Mouse (Mus musculus): ENCODE data around the gene Stk33. TPM values are rescaled to one million over a fixed set of nuclear protein-coding genes. Genes with fewer than 3 reads are reported as not detected.

The Stk33 gene
- polyA plus RNA-seq, 1 experiment from 2014 or later, result 0.42 TPM

GRCm38 (mm10) chr7:109275151-109275550 is 163.7 kb downstream of the Stk33 start:
- Histone ChIP-seq H3K4me3 (replicated peaks) (no peak overlapping the region), H3K4me1 (0 out of 2 replicates have a peak, but pooled peaks cover 6% of the 10 kb centered on the region), H3K9me3 (replicated peaks) (no peaks in the 10 kb centered on the region), H3K9ac (no peak overlapping the region), H3K4me2 (no peak overlapping the region), H3K27ac (no peak overlapping the region), H3K36me3 (no peaks in the 10 kb centered on the region), H3K27me3 (no peaks in the 10 kb centered on the region)
- WGBS, result 78% methylated on average over 3 of the region's 3 CpGs
- ATAC-seq (replicated peaks; ENCODE audit: low FRiP score), result no peak

GRCm38 (mm10) chr7:109274289-109274688 is 164.6 kb downstream of the Stk33 start:
- Histone ChIP-seq H3K36me3 (no peaks in the 10 kb centered on the region), H3K9me3 (replicated peaks) (no peaks in the 10 kb centered on the region), H3K4me2 (no peak overlapping the region), H3K9ac (no peak overlapping the region), H3K27me3 (no peaks in the 10 kb centered on the region), H3K4me3 (replicated peaks) (no peak overlapping the region), H3K4me1 (0 out of 2 replicates have a peak, but pooled peaks cover 6% of the 10 kb centered on the region), H3K27ac (no peak overlapping the region)
- ATAC-seq (replicated peaks; ENCODE audit: low FRiP score), result peak; percentile 49
- 28% methylated on average over 3 of the region's 3 CpGs for WGBS

- Histone ChIP-seq H3K27me3 (no peaks in the 10 kb centered on the region), H3K36me3 (no peaks in the 10 kb centered on the region), H3K9me3 (replicated peaks) (no peaks in the 10 kb centered on the region), H3K4me2 (no peak overlapping the region), H3K9ac (no peak overlapping the region), H3K27ac (no peak overlapping the region), H3K4me3 (replicated peaks) (no peak overlapping the region), H3K4me1 (0 out of 2 replicates have a peak, but pooled peaks cover 1% of the 10 kb centered on the region)
- 77% methylated on average over 4 of the region's 4 CpGs for WGBS
- ATAC-seq (replicated peaks; ENCODE audit: low FRiP score), result no peak
These were observed 169.8 kb downstream of the Stk33 start for GRCm38 (mm10) chr7:109269046-109269445.

- 50% methylated on average over 4 of the region's 4 CpGs for WGBS
- H3K4me2 ChIP-seq, result no peak overlapping the region
- H3K4me3 ChIP-seq (replicated peaks), result no peak overlapping the region
- H3K9ac ChIP-seq, result no peak overlapping the region
- no peaks in the 10 kb centered on the region for H3K36me3 ChIP-seq
- H3K4me1 ChIP-seq, result no peaks in the 10 kb centered on the region
- ATAC-seq (replicated peaks; ENCODE audit: low FRiP score), result no peak
- no peak overlapping the region for H3K27ac ChIP-seq
- no peaks in the 10 kb centered on the region for H3K27me3 ChIP-seq
- H3K9me3 ChIP-seq (replicated peaks), result no peaks in the 10 kb centered on the region
These were observed 171.5 kb downstream of the Stk33 start for GRCm38 (mm10) chr7:109267370-109267769.

DNA sequence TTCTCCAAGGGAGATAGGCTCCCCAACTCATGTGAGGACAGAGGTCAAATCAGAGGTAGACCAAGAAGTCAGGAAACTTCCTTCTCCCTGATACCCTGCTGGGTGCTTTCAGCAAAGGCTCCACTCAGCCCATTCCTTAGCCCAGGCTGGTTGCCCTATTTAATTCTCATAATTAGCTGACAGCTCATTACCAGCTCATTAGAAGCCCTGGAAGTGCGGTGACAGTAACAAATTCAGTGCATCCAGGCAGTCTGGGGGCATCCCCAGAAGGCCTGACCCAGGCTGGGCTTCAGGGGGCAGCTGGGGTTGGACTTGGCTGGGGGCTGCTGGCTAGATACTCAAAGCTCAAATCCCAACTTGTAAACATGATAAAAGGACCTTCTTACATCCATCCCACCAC is 172.7 kb downstream of the Stk33 start:
- Histone ChIP-seq H3K4me2 (no peak overlapping the region), H3K4me1 (no peaks in the 10 kb centered on the region), H3K27ac (no peak overlapping the region), H3K36me3 (no peaks in the 10 kb centered on the region), H3K4me3 (replicated peaks) (no peak overlapping the region), H3K27me3 (no peaks in the 10 kb centered on the region), H3K9me3 (replicated peaks) (no peaks in the 10 kb centered on the region), H3K9ac (no peak overlapping the region)
- no peak for ATAC-seq (replicated peaks; ENCODE audit: low FRiP score)
- WGBS, result 74% methylated on average over 1 of the region's 1 CpGs

DNA sequence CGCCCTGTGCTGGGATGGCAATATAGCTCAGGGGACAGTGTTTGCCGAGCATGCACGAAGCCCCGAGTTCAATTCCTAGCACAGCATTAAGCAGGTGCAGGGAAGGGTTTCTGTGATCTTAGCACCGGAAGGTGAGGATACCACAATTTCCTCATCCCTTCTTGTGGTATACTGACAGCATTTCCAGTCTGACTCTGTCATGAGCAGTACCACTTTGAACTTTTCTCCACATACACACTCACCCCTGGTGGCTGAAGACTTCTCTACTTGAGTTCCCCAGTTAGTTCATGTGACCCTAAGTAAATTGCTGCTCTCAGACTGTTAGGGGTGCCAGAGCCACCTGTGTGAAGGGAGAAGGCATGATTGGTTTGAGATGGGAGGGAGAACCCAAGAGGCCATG is 173.3 kb downstream of the Stk33 start:
- Histone ChIP-seq H3K4me2 (no peak overlapping the region), H3K27ac (no peak overlapping the region), H3K36me3 (no peaks in the 10 kb centered on the region), H3K4me1 (no peaks in the 10 kb centered on the region), H3K9me3 (replicated peaks) (no peaks in the 10 kb centered on the region), H3K4me3 (replicated peaks) (no peak overlapping the region), H3K27me3 (no peaks in the 10 kb centered on the region), H3K9ac (no peak overlapping the region)
- ATAC-seq (replicated peaks; ENCODE audit: low FRiP score), result no peak
- WGBS, result 90% methylated on average over 5 of the region's 5 CpGs

DNA sequence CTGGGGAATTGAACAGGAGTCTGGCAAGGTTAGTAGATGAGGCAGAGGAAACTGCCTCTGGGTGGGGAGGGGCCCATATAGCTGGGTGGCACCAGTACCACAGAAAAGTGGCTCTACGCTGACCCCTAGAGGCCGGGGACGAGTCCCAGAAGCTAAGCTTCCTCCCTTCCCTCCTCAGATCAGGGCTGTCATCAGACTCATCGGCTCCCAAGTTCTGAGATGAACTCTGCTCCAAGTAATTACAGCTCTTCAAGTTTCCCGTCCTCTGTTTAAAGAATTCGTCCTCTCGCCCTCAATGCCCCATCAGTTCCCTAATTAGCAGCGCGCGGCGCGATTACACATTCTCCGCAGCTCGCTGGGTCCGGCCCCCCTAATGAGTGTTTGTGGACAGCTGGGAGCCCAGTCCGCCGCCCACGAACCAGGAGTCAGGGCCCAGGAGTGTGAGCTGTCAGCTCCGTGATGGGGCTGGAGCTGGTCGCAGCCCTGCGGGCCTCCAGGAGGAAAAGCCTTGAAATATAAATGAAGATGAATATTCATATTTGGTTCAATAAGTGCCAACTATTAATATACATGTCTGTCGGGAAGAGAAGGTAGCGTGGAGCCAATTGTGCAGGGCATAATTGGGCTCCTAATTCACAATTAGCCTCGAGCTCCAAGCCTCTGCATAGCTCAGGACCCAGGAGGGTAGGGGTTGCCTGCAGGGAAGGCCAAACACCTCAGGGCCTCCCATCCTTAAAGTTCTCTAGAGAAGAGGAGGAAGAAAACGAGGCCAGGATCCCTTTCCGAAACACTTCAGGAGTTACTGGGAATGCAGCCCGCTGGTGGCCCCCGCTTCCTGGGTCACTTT is 183.2 kb downstream of the Stk33 start:
- Histone ChIP-seq H3K4me2 (peak overlapping the region; percentile 49), H3K27me3 (0 out of 2 replicates have a peak, but pooled peaks cover 8% of the 10 kb centered on the region), H3K9ac (no peak overlapping the region), H3K9me3 (replicated peaks) (no peaks in the 10 kb centered on the region), H3K4me1 (peaks cover 11% of the 10 kb centered on the region), H3K4me3 (replicated peaks) (peak overlapping the region; percentile 14; the same call in 1 of the 2 replicates), H3K36me3 (no peaks in the 10 kb centered on the region), H3K27ac (no peak overlapping the region)
- WGBS, result 20% methylated on average over 28 of the region's 28 CpGs
- peak; percentile 85 for ATAC-seq (replicated peaks; ENCODE audit: low FRiP score)

DNA sequence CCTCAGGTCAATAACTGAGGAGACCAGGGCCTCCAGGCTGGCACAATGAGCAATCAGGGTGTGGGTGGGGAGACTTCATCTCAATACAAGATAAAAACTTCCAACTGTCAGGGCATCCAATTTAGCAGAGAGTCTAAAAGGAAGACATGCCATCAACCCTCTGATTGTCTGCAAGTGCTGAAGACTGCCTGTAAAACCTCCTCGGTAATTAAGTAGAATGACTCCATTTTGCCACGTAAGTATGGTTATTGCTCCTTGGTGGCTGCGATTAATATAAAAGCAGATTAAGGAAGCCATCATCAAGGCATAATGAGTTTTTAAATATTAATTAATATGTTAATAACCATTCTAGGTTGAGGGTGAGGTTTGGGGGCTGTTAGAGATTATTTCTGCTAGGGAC is 187.5 kb downstream of the Stk33 start:
- ATAC-seq (replicated peaks; ENCODE audit: low FRiP score), result no peak

GRCm38 (mm10) chr7:109244776-109245175 is 194.1 kb downstream of the Stk33 start:
- no peak for ATAC-seq (replicated peaks; ENCODE audit: low FRiP score)
- Histone ChIP-seq H3K4me1 (peaks cover 4% of the 10 kb centered on the region), H3K4me2 (no peak overlapping the region), H3K4me3 (replicated peaks) (no peak overlapping the region), H3K27ac (no peak overlapping the region), H3K9me3 (replicated peaks) (no peaks in the 10 kb centered on the region), H3K9ac (no peak overlapping the region), H3K27me3 (peaks cover 4% of the 10 kb centered on the region; the same call in 1 of the 2 replicates), H3K36me3 (no peaks in the 10 kb centered on the region)
- 94% methylated on average over 10 of the region's 10 CpGs for WGBS

More for the DNA sequence above, 187.5 kb downstream of the Stk33 start:
- no peak overlapping the region for H3K9ac ChIP-seq
- H3K27ac ChIP-seq, result no peak overlapping the region
- H3K27me3 ChIP-seq, result 0 out of 2 replicates have a peak, but pooled peaks cover 6% of the 10 kb centered on the region
- H3K4me2 ChIP-seq, result no peak overlapping the region
- H3K4me1 ChIP-seq, result peaks cover 11% of the 10 kb centered on the region
- H3K9me3 ChIP-seq (replicated peaks), result no peaks in the 10 kb centered on the region
- no peaks in the 10 kb centered on the region for H3K36me3 ChIP-seq
- 91% methylated on average over 3 of the region's 3 CpGs for WGBS
- H3K4me3 ChIP-seq (replicated peaks), result no peak overlapping the region

DNA sequence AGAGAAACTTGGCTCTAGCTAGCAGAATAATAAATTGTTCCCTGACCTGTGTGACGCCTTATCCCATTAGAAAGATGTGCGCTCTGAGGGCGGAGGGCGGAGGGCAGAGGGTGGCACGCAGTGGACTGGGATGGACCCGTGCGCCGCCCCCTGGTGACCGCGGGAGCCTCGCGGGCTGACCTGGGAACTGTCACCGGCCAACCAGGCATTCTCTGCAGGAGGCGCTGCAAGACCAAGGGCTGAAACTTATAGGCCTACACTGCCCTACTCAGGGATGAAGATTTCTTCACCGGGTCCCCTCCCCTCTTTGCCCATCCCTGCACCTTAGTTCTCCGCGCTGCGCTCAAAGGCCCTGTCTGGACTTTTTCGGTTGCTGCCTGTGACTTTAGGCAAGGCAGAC is 197.6 kb downstream of the Stk33 start:
- 7% methylated on average over 19 of the region's 19 CpGs for WGBS
- no peaks in the 10 kb centered on the region for H3K9me3 ChIP-seq (replicated peaks)
- no peak overlapping the region for H3K9ac ChIP-seq
- H3K4me3 ChIP-seq (replicated peaks), result no peak overlapping the region
- H3K27me3 ChIP-seq, result peaks cover 4% of the 10 kb centered on the region; the same call in 1 of the 2 replicates
- no peaks in the 10 kb centered on the region for H3K36me3 ChIP-seq
- peak; percentile 40 for ATAC-seq (replicated peaks; ENCODE audit: low FRiP score)
- H3K27ac ChIP-seq, result no peak overlapping the region
- peak overlapping the region; percentile 21; the same call in 1 of the 2 replicates for H3K4me2 ChIP-seq
- H3K4me1 ChIP-seq, result peaks cover 4% of the 10 kb centered on the region

DNA sequence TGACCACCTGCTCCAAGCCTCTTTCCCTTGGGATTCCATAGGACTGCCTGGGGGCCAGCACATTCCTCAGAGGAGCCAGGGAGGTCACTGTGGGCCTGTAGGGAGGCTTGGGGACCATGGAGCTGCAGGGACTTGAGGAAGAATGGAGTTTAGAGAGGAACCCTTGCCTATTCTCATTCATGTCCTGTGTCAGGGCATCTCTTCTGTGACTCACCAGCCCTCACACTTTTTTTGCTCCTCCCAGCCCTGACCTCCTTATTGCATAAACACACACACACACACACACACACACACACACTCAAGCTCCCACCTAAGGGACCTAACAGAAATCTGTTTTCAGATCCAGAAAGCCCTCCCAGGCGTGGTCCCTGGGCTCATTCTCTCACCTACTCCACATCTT is 199.5 kb downstream of the Stk33 start:
- H3K4me3 ChIP-seq (replicated peaks), result no peak overlapping the region
- H3K4me1 ChIP-seq, result peaks cover 8% of the 10 kb centered on the region
- H3K27ac ChIP-seq, result no peak overlapping the region
- H3K9me3 ChIP-seq (replicated peaks), result no peaks in the 10 kb centered on the region
- no peaks in the 10 kb centered on the region for H3K36me3 ChIP-seq
- ATAC-seq (replicated peaks; ENCODE audit: low FRiP score), result no peak
- H3K9ac ChIP-seq, result no peak overlapping the region
- no peak overlapping the region for H3K4me2 ChIP-seq
- peaks cover 4% of the 10 kb centered on the region; the same call in 1 of the 2 replicates for H3K27me3 ChIP-seq
- WGBS, result 54% methylated on average over 1 of the region's 1 CpGs

DNA sequence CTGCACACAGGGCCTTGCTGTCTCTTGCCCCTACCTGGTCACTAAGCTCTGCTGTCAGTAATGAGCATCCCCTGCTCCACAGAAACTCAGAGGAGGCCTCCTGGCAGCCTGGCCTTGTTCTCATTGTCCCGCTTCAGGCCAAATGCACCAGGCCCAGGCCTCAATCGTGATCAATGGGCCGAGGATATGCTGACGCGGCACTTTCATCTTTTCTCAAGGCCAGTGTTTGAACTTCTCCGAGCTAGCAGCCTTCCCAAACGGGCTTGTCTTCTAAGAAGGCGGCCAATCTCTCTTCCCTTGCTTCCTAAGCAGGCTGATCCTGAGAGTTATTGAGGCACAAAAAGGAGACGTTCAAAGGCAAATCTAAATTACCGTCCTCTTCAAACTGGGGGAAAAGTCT is 200.2 kb downstream of the Stk33 start:
- 78% methylated on average over 10 of the region's 10 CpGs for WGBS
- no peak overlapping the region for H3K9ac ChIP-seq
- ATAC-seq (replicated peaks; ENCODE audit: low FRiP score), result no peak
- H3K4me3 ChIP-seq (replicated peaks), result no peak overlapping the region
- H3K36me3 ChIP-seq, result no peaks in the 10 kb centered on the region
- no peak overlapping the region for H3K4me2 ChIP-seq
- H3K4me1 ChIP-seq, result peaks cover 8% of the 10 kb centered on the region
- H3K27me3 ChIP-seq, result peaks cover 4% of the 10 kb centered on the region; the same call in 1 of the 2 replicates
- H3K27ac ChIP-seq, result no peak overlapping the region
- no peaks in the 10 kb centered on the region for H3K9me3 ChIP-seq (replicated peaks)

Measured in kidney, embryonic 15.5 days (tissue).